Mouse (Mus musculus): Measurements from ENCODE around the gene Ccdc92b.

Ccdc92b gene

DNA sequence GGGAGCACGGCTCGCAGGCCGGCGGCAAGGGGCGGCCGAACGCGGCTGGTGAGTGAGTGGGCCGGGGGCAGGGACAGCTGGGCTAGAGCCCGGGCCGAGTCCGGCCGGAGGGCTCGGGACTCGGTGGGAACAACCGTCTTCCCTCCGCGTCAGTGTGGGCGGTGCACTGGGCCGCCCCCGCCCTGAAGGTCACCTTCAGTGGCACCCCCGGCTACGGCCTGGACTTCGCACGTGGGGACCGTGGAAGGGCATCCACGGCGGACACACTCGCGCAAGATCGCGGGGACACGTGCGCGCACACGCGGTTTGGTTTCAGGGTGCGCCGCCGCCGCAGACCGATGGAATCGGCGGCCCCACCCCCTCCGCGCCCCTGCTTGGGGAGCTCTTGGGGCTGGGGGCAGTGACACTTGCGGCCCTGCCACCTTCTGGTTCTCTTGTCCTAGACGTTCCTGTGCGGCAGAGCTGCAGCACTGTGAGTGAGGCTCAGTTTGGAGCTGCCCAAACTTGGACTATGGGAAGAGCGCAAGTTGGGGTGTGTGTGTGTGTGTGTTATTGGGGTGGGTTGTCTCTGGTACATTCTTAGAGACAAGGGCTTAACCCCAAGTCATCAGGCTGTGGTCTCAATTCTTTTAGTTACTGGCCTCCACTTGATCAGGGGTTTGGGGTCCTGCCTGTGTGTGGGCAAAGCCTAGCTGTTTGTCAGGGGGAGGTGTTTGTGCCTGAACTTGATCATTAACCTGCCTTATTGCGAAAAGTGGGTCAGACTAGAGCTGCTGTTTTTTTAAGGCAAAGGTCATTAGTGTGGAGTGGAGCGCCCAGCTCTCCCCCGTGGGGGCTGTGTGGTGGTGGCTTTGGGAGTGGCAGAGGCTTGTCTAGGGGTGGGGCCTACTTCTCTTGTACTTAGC lies 30.5 kb downstream of the Ccdc92b start:
- DNase-seq (ENCODE audit: inconsistent age in 2 of 2, low spot score in 1 of 2), result peak; percentile 80 to 88

DNA sequence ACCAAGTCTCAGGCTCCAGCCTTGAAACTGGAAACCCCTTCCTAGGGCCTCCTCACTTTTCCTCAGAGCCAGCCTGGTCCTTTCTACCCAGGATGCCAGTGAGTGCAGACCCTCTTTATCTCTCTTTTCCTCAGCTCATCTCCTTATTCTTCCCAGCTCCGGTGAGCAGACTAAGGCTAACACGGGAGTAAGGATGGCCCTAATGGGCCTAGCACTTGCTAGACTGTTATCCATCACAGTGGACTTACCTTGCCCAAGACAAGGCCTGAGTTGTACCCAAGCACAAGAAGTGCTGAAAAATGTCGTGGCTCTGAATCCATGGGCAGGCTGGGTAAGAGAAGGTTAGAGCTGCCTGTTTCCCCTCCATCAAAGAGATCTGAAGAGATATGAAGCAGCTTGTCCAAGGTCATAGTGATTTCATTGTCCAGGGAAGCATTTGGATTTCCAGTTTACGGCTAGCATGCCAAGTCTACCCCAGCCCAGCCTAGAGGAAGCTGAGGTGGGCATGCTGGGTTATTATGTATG lies 31.2 kb downstream of the Ccdc92b start:
- DNase-seq (ENCODE audit: inconsistent age in 2 of 2, low spot score in 1 of 2), result peak; percentile 67 to 85

DNA sequence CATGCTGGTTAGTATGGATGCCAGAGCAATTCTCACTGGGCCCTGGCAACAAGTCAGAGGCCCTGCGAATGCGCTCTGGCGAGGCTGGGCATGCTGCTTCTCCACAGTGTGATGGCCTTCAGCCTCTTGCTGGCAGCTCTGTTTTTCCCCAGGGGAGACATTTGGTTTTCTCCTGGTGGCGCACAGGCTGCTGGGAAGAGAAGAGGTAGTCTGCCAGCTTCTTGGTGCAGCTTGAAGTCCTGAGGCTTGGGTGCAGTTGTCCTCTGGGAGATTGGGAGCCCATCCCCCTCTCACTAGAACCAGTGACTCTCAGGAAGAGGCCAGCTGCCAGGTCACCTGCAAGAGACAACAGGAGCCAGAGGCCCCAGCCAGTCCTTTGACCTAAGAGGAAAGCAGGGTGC lies 33.4 kb downstream of the Ccdc92b start:
- DNase-seq (ENCODE audit: inconsistent age in 2 of 2, low spot score in 1 of 2), result peak; percentile 74 to 90

DNA sequence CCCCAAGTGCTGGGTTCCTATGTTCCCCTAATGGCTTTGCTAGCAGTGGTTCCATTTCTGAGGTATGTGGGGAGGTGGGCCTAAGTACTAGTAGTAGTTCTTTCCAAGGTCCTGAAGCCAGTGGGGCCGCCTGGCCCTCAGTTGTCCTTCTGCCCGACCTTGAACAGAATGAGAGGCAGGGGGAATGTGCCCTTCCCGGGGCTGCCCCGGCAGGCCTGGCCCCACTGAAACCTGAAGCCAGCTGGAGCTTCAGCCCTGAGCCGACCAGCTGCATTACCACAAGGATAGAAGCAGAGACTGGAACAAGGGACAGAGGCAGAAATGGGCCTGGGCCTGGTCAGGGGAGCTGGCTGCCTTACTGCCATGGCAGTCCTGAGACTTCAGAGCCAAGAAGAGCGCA lies 34.0 kb downstream of the Ccdc92b start:
- peak; percentile 79 to 87 for DNase-seq (ENCODE audit: inconsistent age in 2 of 2, low spot score in 1 of 2)

DNA sequence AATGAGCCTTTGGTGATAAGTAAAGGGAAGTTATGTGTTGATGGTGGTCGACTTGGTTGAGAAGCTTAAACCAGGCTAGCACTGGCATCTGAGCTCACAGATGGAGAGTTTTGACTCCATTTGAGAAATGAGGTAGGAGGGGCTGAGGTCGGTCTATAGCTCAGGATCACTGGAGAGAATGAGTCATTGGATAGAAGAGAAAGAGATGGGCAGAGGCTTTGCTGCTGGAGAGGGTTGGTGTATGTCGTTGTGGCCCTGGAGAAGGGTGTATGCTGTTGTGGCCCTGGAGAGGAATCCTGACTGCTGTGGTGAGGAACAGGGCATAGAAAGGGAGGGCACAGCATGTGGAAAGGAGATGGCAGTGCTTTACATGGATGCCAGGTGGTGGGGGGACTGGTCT lies 36.5 kb downstream of the Ccdc92b start:
- DNase-seq (ENCODE audit: inconsistent age in 2 of 2, low spot score in 1 of 2), result peak; percentile 72 to 91

DNA sequence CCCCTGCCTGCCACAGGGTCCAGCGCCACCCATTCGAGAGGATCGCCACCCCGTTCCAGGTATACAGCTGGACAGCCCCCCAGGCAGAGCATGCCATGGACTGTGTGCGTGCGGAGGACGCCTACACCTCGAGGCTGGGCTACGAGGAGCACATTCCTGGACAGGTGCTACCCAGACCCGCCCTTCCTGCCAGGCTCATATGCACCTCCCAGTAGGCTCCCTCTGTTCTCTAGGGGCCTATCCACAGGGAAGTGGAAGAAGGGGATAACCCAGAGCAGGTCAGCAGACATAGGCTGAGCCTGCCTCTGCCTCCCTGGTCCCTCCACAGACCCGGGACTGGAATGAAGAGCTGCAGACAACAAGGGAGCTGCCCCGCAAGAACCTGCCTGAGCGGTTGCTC lies 40.9 kb downstream of the Ccdc92b start:
- no peak for DNase-seq (ENCODE audit: inconsistent age in 2 of 2, low spot score in 1 of 2)

GRCm38 (mm10) chr11:74661641-74662040 lies 42.2 kb downstream of the Ccdc92b start:
- no peak for DNase-seq (ENCODE audit: inconsistent age in 2 of 2, low spot score in 1 of 2)

DNA sequence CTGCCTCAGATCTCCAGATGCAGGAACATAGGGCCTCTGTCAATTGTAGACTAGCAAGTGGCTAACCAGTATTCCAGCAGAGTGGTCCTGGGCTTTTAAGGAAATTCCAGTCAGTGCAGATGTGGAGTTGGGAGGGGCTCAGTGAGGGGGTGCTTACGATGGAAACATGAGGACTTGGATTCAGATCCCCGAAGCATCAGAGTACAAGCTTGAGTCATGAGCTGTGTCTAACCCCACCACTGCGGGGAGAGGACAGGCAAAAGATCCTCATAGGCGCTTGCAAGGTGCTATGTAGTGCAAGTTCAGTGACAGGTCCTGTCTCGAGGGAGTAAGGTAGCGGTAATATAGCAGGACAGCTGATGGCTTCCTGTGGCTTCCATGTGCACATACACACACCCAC lies 42.8 kb downstream of the Ccdc92b start:
- DNase-seq (ENCODE audit: inconsistent age in 2 of 2, low spot score in 1 of 2), result no peak

- peak in 1 of 2 experiments; percentile 26 for DNase-seq (ENCODE audit: inconsistent age in 2 of 2, low spot score in 1 of 2)
Observed at GRCm38 (mm10) chr11:74664279-74664678, 44.9 kb downstream of the Ccdc92b start.

DNA sequence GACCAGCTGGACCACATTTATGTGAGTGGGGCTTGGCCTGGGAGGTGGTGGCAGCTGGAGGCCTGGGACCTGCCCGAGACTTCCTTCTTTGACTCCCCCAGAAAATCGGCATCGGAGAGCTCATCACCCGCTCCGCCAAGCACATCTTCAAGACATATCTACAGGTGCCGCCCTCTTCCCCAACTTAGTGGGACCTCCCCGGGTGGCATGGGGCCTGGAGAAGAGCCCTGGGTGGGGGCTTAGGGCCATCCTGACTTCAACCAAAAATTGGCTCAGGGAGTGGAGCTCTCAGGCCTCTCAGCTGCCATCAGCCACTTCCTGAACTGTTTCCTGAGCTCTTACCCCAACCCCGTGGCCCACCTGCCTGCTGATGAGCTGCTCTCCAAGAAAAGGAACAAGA lies 45.5 kb downstream of the Ccdc92b start:
- peak in 1 of 2 experiments; percentile 40 for DNase-seq (ENCODE audit: inconsistent age in 2 of 2, low spot score in 1 of 2)

- peak in 1 of 2 experiments; percentile 40 for DNase-seq (ENCODE audit: inconsistent age in 2 of 2, low spot score in 1 of 2)
Observed at GRCm38 (mm10) chr11:74665631-74666283, 46.4 kb downstream of the Ccdc92b start.

- peak; percentile 63 to 80 for DNase-seq (ENCODE audit: inconsistent age in 2 of 2, low spot score in 1 of 2)
Observed at GRCm38 (mm10) chr11:74666284-74666652, 46.9 kb downstream of the Ccdc92b start.

DNA sequence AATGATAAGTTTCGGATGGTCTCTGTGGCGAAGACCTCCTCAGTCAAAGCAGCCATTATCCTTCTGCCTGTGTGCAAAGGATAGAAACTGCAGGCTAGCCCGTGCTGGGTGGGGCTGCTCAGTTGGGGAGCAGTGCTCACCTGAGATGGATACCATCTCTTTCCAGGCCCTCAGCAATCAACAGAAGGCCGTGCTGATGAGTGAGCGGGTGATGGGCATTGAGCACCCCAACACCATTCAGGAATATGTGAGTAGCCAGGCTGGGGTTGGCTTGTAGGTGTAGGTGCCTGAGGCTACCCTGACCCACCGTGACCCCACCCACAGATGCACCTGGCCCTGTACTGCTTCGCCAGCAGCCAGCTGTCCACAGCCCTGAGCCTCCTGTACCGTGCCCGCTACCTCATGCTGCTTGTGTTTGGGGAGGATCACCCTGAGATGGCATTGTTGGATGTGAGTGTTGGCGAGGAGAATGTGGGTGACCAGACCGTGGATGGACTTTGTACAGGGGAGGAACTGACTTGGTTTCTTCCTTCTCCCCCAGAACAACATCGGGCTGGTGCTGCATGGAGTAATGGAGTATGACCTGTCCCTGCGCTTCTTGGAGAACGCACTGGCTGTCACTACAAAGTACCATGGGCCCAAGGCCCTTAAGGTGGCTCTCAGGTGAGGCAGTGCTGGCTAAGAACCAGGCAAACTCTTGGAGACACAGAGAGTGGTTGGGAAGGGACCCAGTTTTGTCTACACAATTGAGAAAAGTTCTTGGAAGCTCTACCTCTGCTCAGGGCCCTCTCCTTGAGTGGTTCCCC lies 47.6 kb downstream of the Ccdc92b start:
- DNase-seq (ENCODE audit: inconsistent age in 2 of 2, low spot score in 1 of 2), result peak in 1 of 2 experiments; percentile 41

DNA sequence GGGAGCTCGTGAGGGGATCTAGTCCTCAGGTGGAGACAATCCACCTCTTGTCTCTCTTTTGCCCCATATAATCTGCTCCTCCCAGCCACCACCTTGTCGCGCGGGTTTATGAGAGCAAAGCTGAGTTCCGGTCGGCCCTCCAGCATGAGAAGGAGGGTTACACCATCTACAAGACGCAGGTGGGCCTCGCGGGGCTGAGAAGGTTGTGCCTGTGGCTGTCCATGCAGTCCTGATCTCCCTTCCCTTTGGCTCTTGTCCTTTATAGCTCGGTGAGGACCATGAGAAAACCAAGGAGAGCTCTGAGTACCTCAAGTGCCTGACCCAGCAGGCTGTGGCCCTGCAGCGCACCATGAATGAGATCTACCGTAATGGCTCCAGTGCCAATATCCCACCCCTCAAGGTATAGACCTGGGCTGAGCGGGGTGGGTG lies 48.2 kb downstream of the Ccdc92b start:
- DNase-seq (ENCODE audit: inconsistent age in 2 of 2, low spot score in 1 of 2), result no peak

DNA sequence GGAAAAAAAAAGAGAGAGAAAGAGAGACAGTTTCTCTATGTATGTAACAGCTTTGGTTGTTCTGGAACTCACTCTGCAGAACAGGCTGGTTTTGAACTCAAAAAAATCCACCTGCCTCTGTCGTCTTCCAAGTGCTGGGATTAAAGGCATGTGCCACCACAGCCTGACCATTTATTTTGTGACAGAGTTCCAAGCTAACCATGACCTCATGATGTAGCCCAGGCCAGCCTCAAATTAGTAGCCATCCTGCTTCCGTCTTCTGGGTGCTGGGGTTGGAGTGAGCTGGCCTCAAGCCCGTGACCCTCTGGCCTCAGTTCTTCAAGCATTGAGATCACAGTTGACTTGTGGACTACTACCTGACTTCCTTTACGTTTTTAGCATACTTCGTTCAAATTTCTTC lies 49.1 kb downstream of the Ccdc92b start:
- no peak for DNase-seq (ENCODE audit: inconsistent age in 2 of 2, low spot score in 1 of 2)

DNA sequence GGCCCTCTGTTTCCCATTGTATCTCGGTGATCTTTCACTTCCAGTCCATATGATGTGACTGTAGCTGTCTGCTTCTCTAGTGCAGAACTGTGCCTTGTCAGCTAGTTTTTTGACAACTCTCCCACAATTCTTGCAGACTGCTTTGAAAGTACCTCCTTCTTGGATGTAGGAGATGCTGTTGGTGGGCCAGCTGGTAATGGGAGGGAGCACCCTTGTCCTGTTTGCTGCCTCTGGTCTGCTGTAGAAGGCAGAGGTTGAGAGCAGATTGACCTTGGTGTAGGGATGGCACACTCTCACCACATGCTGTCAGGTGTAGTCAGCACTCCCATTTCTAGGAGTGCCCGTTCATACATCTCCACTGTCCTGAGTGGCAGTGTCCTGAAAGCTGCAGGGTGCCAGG lies 49.6 kb downstream of the Ccdc92b start:
- no peak for DNase-seq (ENCODE audit: inconsistent age in 2 of 2, low spot score in 1 of 2)

GRCm38 (mm10) chr11:74670151-74670550 lies 50.7 kb downstream of the Ccdc92b start:
- peak in 1 of 2 experiments; percentile 51 for DNase-seq (ENCODE audit: inconsistent age in 2 of 2, low spot score in 1 of 2)

DNA sequence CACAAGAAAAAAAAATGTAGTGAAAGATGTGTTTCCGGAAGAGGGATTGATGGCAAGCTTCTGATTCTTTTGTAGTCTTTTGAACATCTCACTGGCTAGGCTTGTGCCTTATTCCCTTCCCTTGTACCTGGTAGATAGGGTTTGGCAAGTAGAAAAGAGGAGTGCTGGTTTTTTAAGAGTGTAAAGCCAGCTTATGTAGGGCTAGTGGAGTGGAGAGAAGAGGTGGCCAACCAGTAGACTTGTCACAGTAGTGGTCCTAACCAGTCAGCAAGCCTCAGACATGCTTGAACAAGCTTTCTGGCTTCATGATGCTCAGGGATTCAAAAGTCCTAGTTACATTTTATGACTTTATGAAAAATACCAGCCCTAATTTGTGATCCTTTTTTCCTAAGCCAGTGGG lies 51.6 kb downstream of the Ccdc92b start:
- DNase-seq (ENCODE audit: inconsistent age in 2 of 2, low spot score in 1 of 2), result no peak

DNA sequence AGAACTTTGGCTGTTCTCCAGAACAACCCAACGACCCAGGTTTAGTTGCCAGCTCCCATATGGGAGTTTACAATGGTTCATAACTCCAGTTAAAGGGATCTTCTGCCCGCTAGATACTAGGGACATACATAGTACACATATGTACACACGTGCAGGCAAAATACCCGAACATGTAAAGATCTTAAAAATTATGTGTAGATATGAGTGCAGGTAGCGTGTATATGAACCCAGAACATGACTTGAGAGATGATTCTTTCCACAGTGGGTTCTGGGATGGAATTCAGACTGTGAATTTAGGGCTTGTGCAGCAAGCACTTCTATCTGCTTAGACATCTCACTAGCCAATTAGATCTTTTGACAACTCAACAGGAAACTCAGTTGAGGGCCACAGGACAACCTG lies 52.4 kb downstream of the Ccdc92b start:
- peak in 1 of 2 experiments; percentile 38 for DNase-seq (ENCODE audit: inconsistent age in 2 of 2, low spot score in 1 of 2)

DNA sequence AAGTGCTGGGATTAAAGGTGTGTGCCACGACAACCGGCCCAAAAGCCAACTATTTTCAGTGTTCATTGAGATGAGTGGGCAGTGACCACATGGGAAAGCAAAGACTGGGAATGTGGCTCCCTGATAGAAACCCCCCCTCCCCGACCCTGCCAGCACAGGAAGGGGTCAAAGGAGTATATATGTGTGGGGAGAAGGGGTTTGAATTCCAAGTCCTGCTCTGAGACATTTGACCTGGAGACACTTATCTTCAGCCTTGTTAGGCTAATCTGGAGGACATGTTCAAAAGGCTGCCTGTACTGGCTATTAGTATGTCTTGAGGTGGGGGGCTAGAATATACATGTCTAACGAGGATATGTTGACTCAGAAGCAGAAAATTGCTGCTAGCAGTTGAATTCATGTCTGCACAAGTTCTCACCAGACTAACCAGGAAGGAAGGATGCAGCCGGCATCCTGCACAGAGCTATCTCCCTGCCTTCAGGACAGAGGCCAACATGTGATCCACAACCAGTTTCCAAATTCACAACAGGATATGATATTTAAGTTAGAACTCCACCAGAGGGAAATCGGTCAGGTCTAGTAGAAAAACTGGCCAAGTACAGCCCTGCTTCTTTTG lies 53.6 kb downstream of the Ccdc92b start:
- DNase-seq (ENCODE audit: inconsistent age in 2 of 2, low spot score in 1 of 2), result peak in 1 of 2 experiments; percentile 55

DNA sequence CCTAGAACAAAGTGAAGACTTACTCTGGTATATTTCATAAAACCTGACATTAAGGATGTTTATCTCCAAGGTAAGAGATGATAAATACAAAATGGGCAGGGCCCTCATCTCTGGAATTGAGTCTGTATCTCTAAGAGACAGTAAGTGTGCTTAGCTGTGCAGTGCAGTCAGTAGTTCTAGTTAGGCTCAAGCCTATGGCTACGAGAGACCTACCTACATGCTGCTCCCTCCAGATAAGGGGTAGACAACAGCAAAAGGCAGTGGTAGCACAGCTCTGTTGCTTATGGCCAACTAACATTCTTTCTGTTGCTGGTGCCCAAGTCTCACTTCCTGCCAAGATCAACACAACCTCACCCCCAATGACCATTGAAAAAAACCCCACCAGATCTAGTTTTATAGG lies 54.2 kb downstream of the Ccdc92b start:
- no peak for DNase-seq (ENCODE audit: inconsistent age in 2 of 2, low spot score in 1 of 2)

All from adrenal gland, adult (tissue).